Mouse (Mus musculus): ENCODE measurements at regions not wholly inside any gene's neighbourhood (a gene's known extent, or its start where the extent isn't known, plus 50 kb on each side); places are given as distances from the start of the nearest gene placed in this dataset.

- no peak for DNase-seq
- intact Hi-C loops (cut with DNase I), result no loop called here
These were observed 266.3 kb upstream of the Lyplal1 start for GRCm38 (mm10) chr1:186383453-186383852.

DNA sequence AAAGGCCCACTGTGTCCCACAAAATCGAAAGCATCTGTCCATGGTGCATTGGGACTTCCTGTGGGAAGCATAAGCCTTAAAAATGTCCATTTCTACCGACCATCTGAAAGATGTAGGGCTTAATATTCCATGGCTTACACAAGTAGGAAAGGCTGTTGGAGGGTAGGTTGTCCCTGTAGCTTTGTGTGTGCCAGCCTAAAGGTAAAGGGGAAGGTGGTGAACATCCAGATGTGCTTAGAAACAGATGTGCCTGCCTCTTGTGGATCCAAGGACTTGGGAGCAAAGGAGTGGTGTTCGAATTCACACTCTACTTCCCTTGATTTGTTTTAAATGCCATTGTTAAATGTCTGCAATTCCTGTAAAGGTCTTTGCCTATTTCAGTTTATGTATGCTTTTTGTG lies 265.9 kb upstream of the Lyplal1 start:
- DNase-seq, result no peak
- intact Hi-C loops (cut with DNase I), result no loop called here

GRCm38 (mm10) chr1:186379938-186380847 lies 263.1 kb upstream of the Lyplal1 start:
- no peak for DNase-seq
- intact Hi-C loops (cut with DNase I), result no loop called here

- intact Hi-C loops (cut with DNase I), result no loop called here
- DNase-seq, result no peak
These were observed 260.0 kb upstream of the Lyplal1 start for GRCm38 (mm10) chr1:186376906-186377623.

DNA sequence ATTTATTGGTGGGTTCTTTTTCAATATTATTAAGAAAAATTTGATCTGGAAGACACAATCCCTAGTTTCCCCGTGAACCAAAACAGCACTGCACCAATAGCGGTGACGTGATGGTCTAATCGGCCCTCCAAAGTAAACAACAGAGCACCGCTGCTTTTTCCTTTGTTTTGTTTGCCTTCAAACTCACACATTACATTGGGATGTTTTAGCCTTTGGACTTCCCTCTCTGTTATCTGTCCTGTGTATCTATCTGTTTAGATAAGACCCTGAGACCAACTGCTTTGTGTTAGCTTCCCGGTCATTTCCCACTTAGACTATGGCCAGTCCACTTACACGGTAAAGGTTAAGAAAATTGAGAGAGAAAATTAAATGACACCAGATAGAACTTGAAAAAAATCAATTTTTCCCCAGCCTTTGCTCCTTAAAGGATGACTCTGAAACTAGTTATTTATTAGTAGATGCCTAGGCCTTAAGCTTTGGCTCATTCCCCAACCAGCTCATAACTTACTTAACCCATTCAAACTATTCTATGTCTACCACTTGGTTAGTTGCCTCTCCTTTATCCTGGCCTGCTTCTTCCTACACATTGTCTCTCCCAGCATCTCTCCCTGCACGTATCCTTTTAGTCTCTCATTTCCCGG lies 257.0 kb upstream of the Lyplal1 start:
- intact Hi-C loops (cut with DNase I), result no loop called here
- DNase-seq, result no peak

DNA sequence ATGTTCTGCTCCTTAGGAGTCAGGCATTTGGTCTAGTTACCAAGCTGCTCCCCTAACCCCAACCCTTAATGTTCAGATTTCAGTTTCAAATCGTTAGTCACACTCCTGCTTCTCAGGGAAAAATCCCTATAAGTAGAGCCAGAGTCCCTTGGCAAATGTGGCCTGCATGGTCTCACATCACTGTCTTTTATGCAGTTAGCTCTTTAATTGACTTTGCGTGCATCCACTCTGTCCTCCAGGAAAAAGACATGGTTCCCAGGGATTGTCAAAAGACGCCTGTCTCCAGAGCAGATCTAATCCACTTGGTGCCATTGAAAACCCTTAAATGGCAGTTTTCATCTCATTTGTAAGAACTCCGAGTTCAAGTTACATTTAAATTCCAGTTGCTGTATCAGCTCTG lies 256.3 kb upstream of the Lyplal1 start:
- DNase-seq, result no peak
- intact Hi-C loops (cut with DNase I), result no loop called here

- intact Hi-C loops (cut with DNase I), result no loop called here
- no peak for DNase-seq
These were observed 255.8 kb upstream of the Lyplal1 start for GRCm38 (mm10) chr1:186372770-186373353.

GRCm38 (mm10) chr1:186363356-186363755 lies 246.2 kb upstream of the Lyplal1 start:
- intact Hi-C loops (cut with DNase I), result no loop called here
- no peak for DNase-seq

GRCm38 (mm10) chr1:186358011-186358670 lies 241.0 kb upstream of the Lyplal1 start:
- intact Hi-C loops (cut with DNase I), result no loop called here
- no peak for DNase-seq

DNA sequence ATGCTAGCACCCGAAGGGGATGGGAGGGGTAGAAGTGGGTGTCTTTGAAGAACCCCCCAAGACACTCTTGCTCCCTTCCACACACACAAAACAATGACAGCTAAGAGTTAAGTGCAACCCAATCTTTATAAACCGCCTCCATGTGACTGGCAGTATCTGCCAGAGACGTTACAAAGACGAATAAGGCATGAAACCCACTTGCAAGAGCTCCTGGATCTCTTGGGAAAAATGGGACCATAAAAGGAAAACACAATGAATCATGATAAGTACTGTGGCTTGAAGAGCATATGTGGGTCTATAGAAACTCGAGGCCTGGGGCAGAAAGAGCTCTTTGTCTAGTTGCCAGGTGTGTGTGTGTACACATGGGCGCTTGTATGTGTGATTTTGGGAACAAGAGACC lies 237.6 kb upstream of the Lyplal1 start:
- DNase-seq, result no peak
- intact Hi-C loops (cut with DNase I), result no loop called here

- no peak for DNase-seq
- intact Hi-C loops (cut with DNase I), result no loop called here
These were observed 237.0 kb upstream of the Lyplal1 start for GRCm38 (mm10) chr1:186354072-186354471.

- intact Hi-C loops (cut with DNase I), result no loop called here
- DNase-seq, result no peak
These were observed 233.3 kb upstream of the Lyplal1 start for GRCm38 (mm10) chr1:186350381-186350780.

- intact Hi-C loops (cut with DNase I), result no loop called here
- no peak for DNase-seq
These were observed 232.9 kb upstream of the Lyplal1 start for GRCm38 (mm10) chr1:186349966-186350365.

- no peak for DNase-seq
- intact Hi-C loops (cut with DNase I), result no loop called here
These were observed 230.5 kb upstream of the Lyplal1 start for GRCm38 (mm10) chr1:186347413-186348147.

DNA sequence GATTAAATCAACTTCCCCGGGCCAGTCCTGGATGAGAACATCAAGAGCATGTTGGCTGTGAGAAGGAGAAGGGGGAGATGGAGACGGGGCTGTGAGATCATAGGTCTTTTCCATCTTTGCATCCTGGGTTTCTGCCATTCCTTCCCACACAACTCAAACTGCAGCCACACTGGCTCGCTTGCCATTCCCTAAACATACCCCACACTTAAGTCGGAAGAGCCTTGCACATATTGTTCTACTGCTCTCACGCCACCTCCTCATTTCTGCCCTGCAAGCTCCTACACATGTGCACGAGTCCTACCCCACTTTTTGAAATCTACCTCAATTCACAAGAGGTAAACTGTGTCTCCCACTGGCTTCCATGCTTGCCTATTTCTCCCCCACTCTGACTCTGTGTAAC lies 228.3 kb upstream of the Lyplal1 start:
- intact Hi-C loops (cut with DNase I), result no loop called here
- DNase-seq, result no peak

DNA sequence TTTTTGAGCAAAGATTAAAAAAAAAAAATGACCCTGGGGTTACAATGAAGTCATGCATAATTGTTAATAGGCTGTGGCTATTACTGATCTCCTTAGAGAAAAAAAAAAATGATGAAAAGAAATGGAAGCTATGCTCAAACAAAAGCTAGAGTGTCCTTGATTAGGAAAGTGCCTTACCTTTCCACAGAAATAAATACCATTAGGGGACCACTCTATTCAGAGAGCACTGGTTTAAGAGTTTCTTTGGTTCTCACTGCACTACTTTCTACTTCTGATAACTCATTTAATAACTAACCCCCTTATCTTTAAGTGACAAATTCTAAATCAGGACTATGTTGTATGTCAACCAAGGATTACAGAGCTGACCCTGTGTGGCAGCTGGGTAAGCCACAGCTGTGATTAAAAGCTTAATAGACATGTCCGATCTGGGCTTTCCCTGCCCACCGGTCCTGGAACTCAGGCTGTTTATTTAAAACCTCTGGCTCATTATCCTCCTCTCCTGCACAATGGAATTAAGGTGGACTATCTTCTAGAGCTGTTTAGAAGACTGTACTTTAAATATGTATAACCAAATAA lies 225.9 kb upstream of the Lyplal1 start:
- intact Hi-C loops (cut with DNase I), result no loop called here
- no peak for DNase-seq

DNA sequence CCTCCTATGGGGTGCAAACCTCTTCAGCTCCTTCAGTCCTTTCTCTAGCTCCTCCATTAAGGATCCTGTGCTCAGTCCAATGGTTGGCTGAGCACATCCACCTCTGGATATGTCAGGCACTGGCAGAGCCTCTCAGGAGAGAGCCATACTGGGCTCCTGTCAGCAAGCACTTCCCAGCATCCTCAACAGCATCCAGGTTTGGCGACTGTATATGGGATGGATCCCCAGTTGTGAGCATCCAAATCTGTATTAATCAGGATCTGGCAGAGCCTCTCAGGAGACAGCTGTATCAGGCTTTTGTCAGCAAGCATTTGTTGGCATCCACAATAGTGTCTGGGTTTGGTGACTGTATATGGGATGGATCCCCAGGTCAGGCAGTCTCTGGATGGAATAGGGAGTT lies 225.3 kb upstream of the Lyplal1 start:
- intact Hi-C loops (cut with DNase I), result no loop called here
- no peak for DNase-seq

DNA sequence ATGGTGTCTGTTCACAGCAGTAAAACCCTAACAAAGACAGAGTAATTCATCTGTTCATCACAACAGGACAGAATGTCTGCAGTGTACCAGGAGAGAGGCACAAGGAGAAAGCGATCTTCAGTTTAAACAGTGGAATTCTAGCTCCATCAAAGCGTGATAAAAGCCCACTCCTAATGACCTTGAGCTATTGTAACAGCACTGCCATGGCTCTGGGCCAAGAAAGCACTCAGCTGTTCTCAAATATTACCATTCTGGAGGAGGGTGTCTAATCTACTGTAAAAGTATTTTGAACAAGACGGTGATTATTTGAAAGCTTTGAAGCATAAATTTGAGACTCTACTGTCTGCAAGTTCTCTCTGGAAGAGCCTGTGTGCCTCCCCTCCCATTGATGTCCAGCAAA lies 224.8 kb upstream of the Lyplal1 start:
- intact Hi-C loops (cut with DNase I), result no loop called here
- DNase-seq, result peak; percentile 37

- intact Hi-C loops (cut with DNase I), result no loop called here
- no peak for DNase-seq
These were observed 223.6 kb upstream of the Lyplal1 start for GRCm38 (mm10) chr1:186340701-186341100.

DNA sequence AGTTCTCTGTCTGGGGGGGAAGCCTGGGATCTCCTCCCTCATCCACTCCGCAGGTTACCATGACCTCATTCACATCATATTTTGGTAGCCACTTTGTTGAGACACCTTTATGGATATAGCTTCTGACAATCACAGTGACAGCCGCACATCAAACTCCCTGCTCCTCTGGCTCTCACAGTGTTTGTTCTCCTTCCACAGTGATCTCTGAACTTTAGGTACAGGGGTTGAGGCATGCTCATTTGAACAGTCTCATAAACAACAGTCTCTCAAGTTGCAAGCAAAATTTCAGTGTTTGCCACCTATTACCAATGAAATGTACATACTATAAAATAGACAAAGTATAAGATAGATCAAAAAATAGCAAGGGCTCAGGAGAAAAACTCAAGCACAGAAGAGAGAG lies 200.2 kb upstream of the Lyplal1 start:
- intact Hi-C loops (cut with DNase I), result no loop called here
- DNase-seq, result no peak

All from left cerebral cortex, postnatal 4 days (tissue).